Mouse (Mus musculus) small intestine, adult 10 weeks (tissue): ENCODE measurements around the gene Pygl. TPM values are rescaled to one million over a fixed set of nuclear protein-coding genes. Genes with fewer than 3 reads are reported as not detected.

Source experiments
- polyA plus RNA-seq: library from polyadenylated mRNA; stranded (reverse); fragments of 350-450 nt; fragmentation: Illumina TruSeq; extraction: RNeasy Lipid Tissue Mini Kit (QIAGEN cat#74804); gene quantifications from one replicate; pipeline ENCODE4 v1.2.3, GENCODE M21; 2014; ENCODE audit warnings: low replicate concordance

Pygl gene
- polyA plus RNA-seq = 7.9 TPM

DNA sequence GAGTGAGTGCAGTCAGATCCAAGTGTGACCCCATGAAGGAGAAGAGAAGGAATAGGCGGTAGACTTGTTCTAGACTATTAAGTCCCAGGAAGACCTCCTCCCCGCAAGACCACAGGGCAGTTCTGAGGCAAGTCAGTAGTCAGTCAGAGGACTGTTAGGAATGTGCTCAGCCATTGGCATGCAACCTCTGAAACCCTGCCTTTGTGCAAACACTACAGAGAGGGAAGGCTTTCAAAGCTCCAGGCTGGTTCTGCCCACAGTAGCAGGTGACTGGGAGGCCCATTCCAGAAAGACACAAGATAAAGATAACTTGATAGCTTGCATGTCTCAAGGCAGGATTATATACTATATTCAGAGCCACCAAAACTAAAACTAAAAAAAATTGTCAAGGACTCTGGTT is at the start of gene Pygl:
Gene Pygl (minus strand): TSS at position 195 of the 400 bp plus-strand sequence.

DNA sequence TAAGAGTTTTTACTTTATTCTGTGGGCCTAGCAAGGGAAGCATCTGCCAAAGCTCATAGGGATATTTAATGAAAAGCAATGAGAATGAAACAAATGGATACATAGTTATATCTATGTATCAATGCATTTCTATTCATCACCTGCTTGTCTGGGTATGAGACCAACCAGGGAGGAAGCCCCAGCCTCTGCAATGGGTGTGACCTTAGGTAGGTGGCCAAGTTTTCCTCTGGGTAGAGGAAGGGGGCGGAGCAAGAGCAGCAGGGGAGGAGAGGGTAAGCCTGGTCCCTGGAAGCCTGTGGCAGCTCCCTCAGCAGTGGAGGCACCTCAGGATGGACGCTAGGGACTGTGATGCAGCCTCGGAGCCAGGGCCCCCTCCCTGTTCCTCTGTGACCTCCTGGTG is 77.4 kb downstream of the Pygl start, which contains the start of gene Abhd12b:
Gene Abhd12b (plus strand): TSS at position 301 of the 400 bp plus-strand sequence.

Other genes starting within 250 kb of the Pygl start
- gene Sav1, start 244.5 kb downstream of the Pygl start, polyA plus RNA-seq = 73.1 TPM
- gene Nin, start 117.8 kb downstream of the Pygl start, polyA plus RNA-seq = 5.1 TPM
- gene Abhd12b, start 77.3 kb downstream of the Pygl start, polyA plus RNA-seq = not detected
- gene Trim9, start 116.1 kb upstream of the Pygl start, polyA plus RNA-seq = 0.11 TPM
- gene Tmx1, start 221.6 kb upstream of the Pygl start, polyA plus RNA-seq = 168 TPM